Mouse (Mus musculus) intestine, postnatal 0 days (tissue): Measurements from ENCODE around the gene AW549877. TPM values are rescaled to one million over a fixed set of nuclear protein-coding genes. Genes with fewer than 3 reads are reported as not detected.

Experiments
- ATAC-seq: fragments of 200-750 bp; cut with Nextera tagmentation; 2 replicates; pipeline ENCODE4 v1.8.0; 2017; ENCODE audit warnings: mild to moderate bottlenecking, moderate TSS enrichment, moderate library complexity
- H3K27ac ChIP-seq: fragments of 300-500 bp; sonication (generic); 2 replicates; pipeline ENCODE4 v1.5.1; 2014; ENCODE audit warnings: mild to moderate bottlenecking, low read depth, low read length, moderate library complexity
- H3K27me3 ChIP-seq: fragments of 300-500 bp; sonication (generic); replicated peaks from 2 replicates; pipeline ENCODE4 v1.6.1; 2014; ENCODE audit warnings: low read length, mixed read lengths; ENCODE audit not compliant: control insufficient read depth, insufficient read depth
- H3K36me3 ChIP-seq: fragments of 300-500 bp; sonication (generic); 2 replicates; pipeline ENCODE4 v1.6.1; 2014; ENCODE audit warnings: mild to moderate bottlenecking, moderate library complexity; ENCODE audit not compliant: control insufficient read depth, insufficient read depth
- H3K4me1 ChIP-seq: fragments of 300-500 bp; sonication (generic); replicated peaks from 2 replicates; pipeline ENCODE4 v1.6.1; 2014; ENCODE audit warnings: antibody characterized with exemption, low read length, mixed read lengths; ENCODE audit not compliant: control insufficient read depth, insufficient read depth
- H3K4me2 ChIP-seq: fragments of 300-500 bp; sonication (generic); replicated peaks from 2 replicates; pipeline ENCODE4 v1.6.1; 2014; ENCODE audit warnings: low read depth, mild to moderate bottlenecking, moderate library complexity
- H3K4me3 ChIP-seq: fragments of 300-500 bp; sonication (generic); 2 replicates; pipeline ENCODE4 v1.5.1; 2014; ENCODE audit warnings: low read depth, low read length
- H3K9ac ChIP-seq: fragments of 300-500 bp; sonication (generic); 2 replicates; pipeline ENCODE4 v1.6.1; 2014; ENCODE audit warnings: mild to moderate bottlenecking, low read depth, low read length
- H3K9me3 ChIP-seq: fragments of 300-500 bp; sonication (generic); 2 replicates; pipeline ENCODE4 v1.6.1; 2016; ENCODE audit warnings: mixed run types; ENCODE audit not compliant: control insufficient read depth
- CTCF ChIP-seq: sonication (generic); IDR thresholded peaks from 2 replicates; pipeline ENCODE4 v1.5.1; 2016; ENCODE audit warnings: low read depth, mild to moderate bottlenecking, control low read depth, antibody characterized with exemption, moderate library complexity
- WGBS: fragments of 180-500 bp; shearing (Covaris S2); extraction: QIAGEN DNeasy Blood & Tissue Kit; methylation state at CpG from one replicate; pipeline ENCODE4 v1.1.7; 2014; 5-methylcytosine and 5-hydroxymethylcytosine counted together
- polyA plus RNA-seq: library from polyadenylated mRNA; unstranded; fragments of >200 nt; fragmentation: Nextera tagmentation; extraction: Ambion mirVana; gene quantifications from 2 replicates; pipeline ENCODE4 v1.2.1, GENCODE M21; 2015

Gene AW549877
- polyA plus RNA-seq, 1 experiment from 2014 or later: 13.5 TPM

DNA sequence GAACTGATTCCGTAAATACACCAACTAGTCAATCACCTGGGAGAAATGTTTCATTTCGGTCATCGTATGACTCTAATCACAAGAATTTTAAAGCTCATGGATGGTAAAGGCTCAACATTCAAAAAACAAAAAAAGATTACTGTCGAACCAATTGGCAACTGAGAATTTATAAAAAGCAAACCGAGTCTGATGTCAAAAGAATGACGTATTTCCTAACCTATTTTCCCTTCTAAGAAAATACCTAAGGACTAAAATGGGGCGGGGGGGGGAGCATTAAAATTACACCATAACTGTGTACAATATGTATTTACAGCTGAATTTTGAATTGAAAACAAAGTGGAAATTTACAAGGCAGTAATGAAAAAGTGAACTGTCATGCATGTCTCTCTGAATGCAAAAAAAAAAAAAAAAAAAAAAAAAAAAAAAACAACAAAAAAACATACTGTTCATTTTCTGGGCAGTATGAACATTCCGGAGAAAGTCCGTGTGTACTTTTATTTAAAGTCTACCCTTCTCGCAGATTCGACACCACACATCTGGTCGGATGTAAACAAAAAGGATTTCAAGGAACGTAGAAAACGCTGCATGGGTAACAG, 594 bp downstream of the AW549877 start:
- Histone ChIP-seq H3K9ac (peak overlapping the region; percentile 82), H3K27ac (peak overlapping the region; percentile 97), H3K4me2 (peak overlapping the region; percentile 58), H3K27me3 (no peaks in the 10 kb centered on the region), H3K36me3 (peaks cover 13% of the 10 kb centered on the region; the same call in 1 of the 2 replicates), H3K9me3 (no peaks in the 10 kb centered on the region), H3K4me3 (peak overlapping the region; percentile 89), H3K4me1 (no peaks in the 10 kb centered on the region)
- no peak for ATAC-seq
- WGBS: 21% methylated on average over 14 of the region's 14 CpGs
- TF ChIP-seq CTCF: no peak

GRCm38 (mm10) chr15:3987981-3988380, 7.6 kb downstream of the AW549877 start:
- H3K27ac ChIP-seq: no peak overlapping the region
- no peak overlapping the region for H3K4me2 ChIP-seq
- H3K9ac ChIP-seq: no peak overlapping the region
- H3K9me3 ChIP-seq: no peaks in the 10 kb centered on the region
- H3K36me3 ChIP-seq: peaks cover 44% of the 10 kb centered on the region
- WGBS: 70% methylated on average over 2 of the region's 2 CpGs
- TF ChIP-seq CTCF: peak; percentile 79
- no peak for ATAC-seq
- H3K27me3 ChIP-seq: no peaks in the 10 kb centered on the region
- H3K4me3 ChIP-seq: no peak overlapping the region
- no peaks in the 10 kb centered on the region for H3K4me1 ChIP-seq

GRCm38 (mm10) chr15:3984876-3985275, 10.7 kb downstream of the AW549877 start:
- Histone ChIP-seq H3K36me3 (peaks cover 31% of the 10 kb centered on the region), H3K4me3 (no peak overlapping the region), H3K9ac (no peak overlapping the region), H3K27me3 (no peaks in the 10 kb centered on the region), H3K9me3 (no peaks in the 10 kb centered on the region), H3K4me1 (no peaks in the 10 kb centered on the region), H3K27ac (no peak overlapping the region), H3K4me2 (no peak overlapping the region)
- 84% methylated on average over 2 of the region's 2 CpGs for WGBS
- TF ChIP-seq CTCF: no peak
- ATAC-seq: no peak

DNA sequence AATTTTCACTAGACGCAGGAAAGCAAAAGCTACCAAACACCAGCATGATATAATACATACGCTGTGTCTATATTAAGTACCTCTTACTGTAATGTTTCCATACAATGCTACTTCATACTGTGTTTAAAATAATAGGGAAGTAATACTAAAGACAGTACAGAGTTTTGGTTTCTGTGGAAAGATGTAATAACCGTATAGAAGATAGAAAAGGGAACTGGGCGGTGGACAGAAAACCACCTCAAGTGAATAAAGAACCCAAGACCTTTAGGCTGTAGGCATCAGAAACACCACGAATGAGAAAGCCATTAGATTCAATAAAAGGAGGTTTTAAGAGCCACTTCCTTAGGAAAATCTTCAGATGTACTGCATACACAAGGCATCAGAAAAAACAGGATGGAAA, 12.8 kb downstream of the AW549877 start:
- no peak for ATAC-seq
- H3K4me1 ChIP-seq: no peaks in the 10 kb centered on the region
- H3K36me3 ChIP-seq: peaks cover 27% of the 10 kb centered on the region
- H3K4me2 ChIP-seq: no peak overlapping the region
- no peak for TF ChIP-seq CTCF
- no peak overlapping the region for H3K27ac ChIP-seq
- H3K27me3 ChIP-seq: no peaks in the 10 kb centered on the region
- 88% methylated on average over 5 of the region's 5 CpGs for WGBS
- no peaks in the 10 kb centered on the region for H3K9me3 ChIP-seq
- no peak overlapping the region for H3K9ac ChIP-seq
- no peak overlapping the region for H3K4me3 ChIP-seq

- Histone ChIP-seq H3K4me1 (no peaks in the 10 kb centered on the region), H3K27me3 (no peaks in the 10 kb centered on the region), H3K27ac (peak overlapping the region; percentile 99), H3K36me3 (peaks cover 18% of the 10 kb centered on the region; the same call in 1 of the 2 replicates), H3K4me3 (peak overlapping the region; percentile 71), H3K9ac (no peak overlapping the region), H3K9me3 (no peaks in the 10 kb centered on the region), H3K4me2 (peak overlapping the region; percentile 87)
- no peak for ATAC-seq
- no peak for TF ChIP-seq CTCF
- WGBS: 54% methylated on average over 3 of the region's 3 CpGs
Measured at GRCm38 (mm10) chr15:3979871-3980270, 15.7 kb downstream of the AW549877 start.

DNA sequence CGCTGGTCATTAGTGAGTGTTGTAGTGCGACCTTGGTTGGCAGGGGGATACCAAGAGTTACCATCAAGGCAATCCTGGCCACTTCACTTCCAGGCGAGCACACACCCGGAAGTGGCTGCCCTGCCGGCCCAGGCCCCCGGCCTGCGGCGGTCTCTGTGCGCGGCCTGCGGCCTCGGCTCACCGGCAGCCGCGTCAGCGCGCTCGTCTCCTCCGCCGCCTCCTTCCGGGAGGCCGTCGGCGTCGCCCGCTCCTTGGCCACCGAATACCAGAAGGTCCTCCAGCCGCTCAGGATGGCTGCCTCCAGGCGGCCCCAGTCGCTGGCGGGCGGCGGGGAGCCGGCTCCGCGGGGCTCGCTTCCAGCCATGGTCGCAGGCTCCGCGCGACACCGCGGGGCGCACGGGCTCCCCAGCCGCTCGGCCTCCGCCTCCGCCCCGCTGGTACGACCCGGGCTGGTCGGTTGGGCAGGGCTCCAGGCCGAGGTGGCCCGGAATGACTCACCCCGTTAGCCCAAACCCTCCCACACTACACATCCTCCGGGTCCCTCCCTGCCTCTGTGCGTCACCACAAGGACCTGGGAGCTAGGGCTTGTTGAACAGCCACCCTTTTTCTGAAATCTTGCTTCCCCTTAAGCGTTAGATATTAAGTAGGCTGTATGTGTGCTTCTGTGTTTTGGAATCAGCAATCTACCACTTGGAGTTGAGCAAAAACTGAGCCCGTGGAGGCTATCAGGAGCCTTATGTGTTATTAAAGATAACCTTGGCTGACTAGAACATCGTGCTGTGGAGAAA, 16.3 kb downstream of the AW549877 start, which contains the start of gene Fbxo4:
TSS of gene Fbxo4 (minus strand) at position 513 of the 788 bp plus-strand sequence.
- Histone ChIP-seq H3K27me3 (no peaks in the 10 kb centered on the region), H3K9me3 (no peaks in the 10 kb centered on the region), H3K9ac (peak within 1 kb of the TSS; percentile 97), H3K36me3 (0 out of 2 replicates have a peak, but pooled peaks cover 13% of the 10 kb centered on the region), H3K27ac (peak within 1 kb of the TSS; percentile 99), H3K4me2 (peak within 1 kb of the TSS; percentile 87), H3K4me3 (peak within 1 kb of the TSS; percentile 71), H3K4me1 (no peaks in the 10 kb centered on the region)
- TF ChIP-seq CTCF: no peak
- WGBS: under 1% methylated on average over 57 of the region's 61 CpGs
- peak; percentile 95 for ATAC-seq
